Mouse (Mus musculus): ENCODE results near the gene Mrps21.

DNA sequence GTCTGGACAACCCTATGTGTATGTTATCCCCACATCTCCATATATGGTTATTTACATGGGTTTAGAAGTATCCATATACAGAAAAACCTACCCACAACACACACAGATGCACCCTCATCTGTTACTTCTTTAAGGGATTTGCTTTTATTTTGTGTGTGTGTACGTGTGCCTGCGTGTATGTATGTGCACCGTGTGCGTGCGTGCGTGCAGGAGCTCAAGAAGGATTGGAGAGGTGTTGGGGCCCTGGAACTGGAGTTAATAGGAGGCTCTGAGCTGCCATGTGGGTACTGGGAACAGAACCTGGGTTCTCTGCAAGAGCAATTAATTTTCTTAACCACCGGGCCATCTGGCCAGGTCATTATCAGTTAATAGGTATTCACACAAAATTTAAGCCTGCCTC, 729 bp upstream of the Mrps21 start:
- TF ChIP-seq POLR2A (IDR thresholded peaks at IDR 0.05; ENCODE audit: borderline replicate concordance, control insufficient read depth, low read depth, low read length) (no peak), CTCF (IDR thresholded peaks at IDR 0.05; ENCODE audit: control insufficient read depth, insufficient read depth, low read length) (no peak)

Measured in bone marrow, adult 2 months (tissue).